Mouse (Mus musculus) thymus, adult 2 months (tissue): ENCODE measurements around the gene Aqp5. TPM values are rescaled to one million over a fixed set of nuclear protein-coding genes. Genes with fewer than 3 reads are reported as not detected.

Experiments used
- DNase-seq: peaks from one replicate; pipeline ENCODE4 v3.0.0; 2021
- H3K27ac ChIP-seq: fragments of 200-500 bp; 2 replicates; pipeline ENCODE4 v1.5.1; 2012; ENCODE audit warnings: low read length, control low read depth; ENCODE audit not compliant: control insufficient read depth, insufficient read depth
- H3K27me3 ChIP-seq: fragments of 200-500 bp; 2 replicates; pipeline ENCODE4 v1.6.1; 2012; ENCODE audit warnings: mild to moderate bottlenecking, low read length, moderate library complexity, mixed read lengths; ENCODE audit not compliant: control insufficient read depth, insufficient read depth
- H3K36me3 ChIP-seq: fragments of 200-500 bp; 2 replicates; pipeline ENCODE4 v1.6.1; 2012; ENCODE audit warnings: mild to moderate bottlenecking, low read length, moderate library complexity; ENCODE audit not compliant: control insufficient read depth, insufficient read depth
- H3K4me1 ChIP-seq: fragments of 200-500 bp; replicated peaks from 2 replicates; pipeline ENCODE4 v1.6.1; 2012; ENCODE audit warnings: low read length; ENCODE audit not compliant: control insufficient read depth, insufficient read depth
- H3K4me3 ChIP-seq: fragments of 200-500 bp; 2 replicates; pipeline ENCODE4 v1.5.1; 2012; ENCODE audit warnings: mild to moderate bottlenecking, low read length, control low read depth, moderate library complexity; ENCODE audit not compliant: control insufficient read depth, insufficient read depth
- CTCF ChIP-seq: fragments of 200-500 bp; IDR thresholded peaks from 2 replicates; pipeline ENCODE4 v1.5.1; 2012; ENCODE audit warnings: mild to moderate bottlenecking, control low read depth, low read length, moderate library complexity, borderline replicate concordance; ENCODE audit not compliant: control insufficient read depth, poor library complexity, insufficient read depth; ENCODE audit errors: extremely low read depth
- POLR2A ChIP-seq: fragments of 200-500 bp; IDR thresholded peaks from 2 replicates; pipeline ENCODE4 v1.6.1; 2012; ENCODE audit warnings: mild to moderate bottlenecking, low read length, control low read depth, moderate library complexity; ENCODE audit not compliant: control insufficient read depth, poor library complexity, insufficient read depth; ENCODE audit errors: extremely low read depth
- WGBS: fragments of 180-500 bp; shearing (Covaris S2); methylation state at CpG from one replicate; pipeline ENCODE4 v1.1.7; 2018; 5-methylcytosine and 5-hydroxymethylcytosine counted together
- polyA plus RNA-seq: library from polyadenylated mRNA; depleted of rRNA; stranded (reverse); fragments of >200 nt; gene quantifications from 2 replicates; pipeline ENCODE4 v1.2.3, GENCODE M21; 2012

The Aqp5 gene
- polyA plus RNA-seq, 1 experiment: 3.3 TPM

- no peak for TF ChIP-seq CTCF
- TF ChIP-seq POLR2A: no peak
- no peak overlapping the region for H3K4me3 ChIP-seq
- H3K27ac ChIP-seq: no peak overlapping the region
- no peaks in the 10 kb centered on the region for H3K27me3 ChIP-seq
- no peaks in the 10 kb centered on the region for H3K4me1 ChIP-seq
- H3K36me3 ChIP-seq: no peaks in the 10 kb centered on the region
- no peak for DNase-seq
- 87% methylated on average over 10 of the region's 10 CpGs for WGBS
Observed at GRCm38 (mm10) chr15:99560246-99560645, 30.3 kb upstream of the Aqp5 start.

GRCm38 (mm10) chr15:99567371-99567770 is 23.2 kb upstream of the Aqp5 start:
- Histone ChIP-seq H3K4me3 (no peak overlapping the region), H3K4me1 (no peaks in the 10 kb centered on the region), H3K27ac (no peak overlapping the region), H3K36me3 (no peaks in the 10 kb centered on the region), H3K27me3 (no peaks in the 10 kb centered on the region)
- WGBS: 79% methylated on average over 4 of the region's 4 CpGs
- no peak for TF ChIP-seq POLR2A
- no peak for TF ChIP-seq CTCF
- DNase-seq: no peak

GRCm38 (mm10) chr15:99568682-99569081 is 21.9 kb upstream of the Aqp5 start:
- H3K4me3 ChIP-seq: no peak overlapping the region
- no peak for DNase-seq
- 88% methylated on average over 6 of the region's 6 CpGs for WGBS
- H3K27me3 ChIP-seq: no peaks in the 10 kb centered on the region
- TF ChIP-seq CTCF: no peak
- TF ChIP-seq POLR2A: no peak
- H3K36me3 ChIP-seq: no peaks in the 10 kb centered on the region
- no peak overlapping the region for H3K27ac ChIP-seq
- no peaks in the 10 kb centered on the region for H3K4me1 ChIP-seq

GRCm38 (mm10) chr15:99569123-99569522 is 21.5 kb upstream of the Aqp5 start:
- Histone ChIP-seq H3K27me3 (no peaks in the 10 kb centered on the region), H3K4me3 (no peak overlapping the region), H3K27ac (no peak overlapping the region), H3K4me1 (no peaks in the 10 kb centered on the region), H3K36me3 (no peaks in the 10 kb centered on the region)
- DNase-seq: no peak
- TF ChIP-seq CTCF (no peak), POLR2A (no peak)
- 86% methylated on average over 10 of the region's 10 CpGs for WGBS

GRCm38 (mm10) chr15:99578802-99579485 is 11.6 kb upstream of the Aqp5 start, which contains the start of gene Aqp2:
TSS of gene Aqp2 (plus strand) at chr15:99579055.
- Histone ChIP-seq H3K27ac (no peak within 1 kb of the TSS), H3K4me1 (no peaks in the 10 kb centered on the region), H3K36me3 (no peaks in the 10 kb centered on the region), H3K4me3 (no peak within 1 kb of the TSS), H3K27me3 (peaks cover 10% of the 10 kb centered on the region; the same call in 1 of the 2 replicates)
- DNase-seq: no peak
- WGBS: 86% methylated on average over 26 of the region's 26 CpGs
- no peak for TF ChIP-seq CTCF
- TF ChIP-seq POLR2A: no peak

- 6% methylated on average over 54 of the region's 54 CpGs for WGBS
- Histone ChIP-seq H3K27me3 (peaks cover 24% of the 10 kb centered on the region; the same call in 1 of the 2 replicates), H3K4me1 (no peaks in the 10 kb centered on the region), H3K36me3 (no peaks in the 10 kb centered on the region), H3K27ac (no peak overlapping the region), H3K4me3 (no peak overlapping the region)
- TF ChIP-seq CTCF (no peak), POLR2A (no peak)
- DNase-seq: no peak
Observed at GRCm38 (mm10) chr15:99583463-99584344, 6.9 kb upstream of the Aqp5 start.
